7 mouse cellular contexts compared by ENCODE assay signal in genomic region chr8:47674140-47674776, GRCm38 (mm10). TPM values are rescaled to one million over a fixed set of nuclear protein-coding genes. Genes with fewer than 3 reads are reported as not detected.
A peak's percentile ranks its signal among the peaks of the same experiment; 100 is the strongest.
DNase-seq lines count a peak whose midpoint lies in the region; ATAC-seq and TF ChIP-seq lines count a peak whose summit lies in the region.

No protein-coding gene starts in this region.

- peak overlapping the region; percentile 96 for H3K27ac ChIP-seq in lung, embryonic 16.5 days (ENCODE audit: low read length)
- peak overlapping the region; percentile 96 for H3K27ac ChIP-seq in bone marrow, adult 2 months (ENCODE audit: control insufficient read depth, insufficient read depth, low read depth, low read length, poor library complexity)
- peak overlapping the region; percentile 82 for H3K27ac ChIP-seq in limb, embryonic 14.5 days (replicated peaks; ENCODE audit: low read depth, low read length)

- H3K9me3 ChIP-seq in lung, embryonic 16.5 days (ENCODE audit: control insufficient read depth, low read length) = no peaks in the 10 kb centered on the region
- no peaks in the 10 kb centered on the region for H3K9me3 ChIP-seq in limb, embryonic 14.5 days (ENCODE audit: control insufficient read depth, low read length)

- H3K36me3 ChIP-seq in lung, embryonic 16.5 days (ENCODE audit: control insufficient read depth, insufficient read depth, low read length) = 0 out of 2 replicates have a peak, but pooled peaks cover 2% of the 10 kb centered on the region
- no peaks in the 10 kb centered on the region for H3K36me3 ChIP-seq in limb, embryonic 14.5 days (ENCODE audit: control insufficient read depth, insufficient read depth, low read length)
- no peaks in the 10 kb centered on the region for H3K36me3 ChIP-seq in splenic B cell, adult 2 months (ENCODE audit: control insufficient read depth, insufficient read depth, low read length, poor library complexity, severe bottlenecking)

- peak overlapping the region; percentile 93 for H3K9ac ChIP-seq in lung, embryonic 16.5 days (ENCODE audit: low read length)
- peak overlapping the region; percentile 81 for H3K9ac ChIP-seq in limb, embryonic 14.5 days (ENCODE audit: low read depth, low read length, severe bottlenecking)

- peaks cover 6% of the 10 kb centered on the region; the same call in 1 of the 2 replicates for H3K4me1 ChIP-seq in lung, embryonic 16.5 days (replicated peaks; ENCODE audit: control insufficient read depth, insufficient read depth, low read length)
- H3K4me1 ChIP-seq in bone marrow, adult 2 months (ENCODE audit: control insufficient read depth, insufficient read depth, low read length) = no peaks in the 10 kb centered on the region; the same call in 1 of the 2 replicates
- H3K4me1 ChIP-seq in limb, embryonic 14.5 days (ENCODE audit: control insufficient read depth, insufficient read depth, low read length) = peaks cover 11% of the 10 kb centered on the region

- no peaks in the 10 kb centered on the region for H3K27me3 ChIP-seq in lung, embryonic 16.5 days (ENCODE audit: control insufficient read depth, insufficient read depth, low read depth, low read length)
- H3K27me3 ChIP-seq in limb, embryonic 14.5 days (ENCODE audit: control insufficient read depth, insufficient read depth, low read length) = no peaks in the 10 kb centered on the region
- no peaks in the 10 kb centered on the region for H3K27me3 ChIP-seq in splenic B cell, adult 2 months (ENCODE audit: control insufficient read depth, insufficient read depth, low read length, poor library complexity, severe bottlenecking)

- TF ChIP-seq CTCF in bone marrow, adult 2 months (IDR thresholded peaks at IDR 0.05; ENCODE audit: control insufficient read depth, insufficient read depth, low read length) = no peak

- no peak; the same call in 1 of the 2 replicates for TF ChIP-seq POLR2A in bone marrow, adult 2 months (IDR thresholded peaks at IDR 0.05; ENCODE audit: borderline replicate concordance, control insufficient read depth, low read depth, low read length)
- no peak for TF ChIP-seq POLR2A in limb, embryonic 14.5 days (IDR thresholded peaks at IDR 0.05; ENCODE audit: borderline replicate concordance, extremely low read depth, insufficient read depth, insufficient read length)

- DNase-seq in lung, postnatal 36 days = no peak
- no peak for DNase-seq in limb, embryonic 14.5 days (ENCODE audit: low spot score)
- DNase-seq in splenic B cell, adult 2 months (ENCODE audit: low read depth, low spot score) = peak; percentile 48
- no peak for DNase-seq in adrenal gland, adult (ENCODE audit: inconsistent age in 2 of 2, low spot score in 1 of 2)

- ATAC-seq in lung, embryonic 16.5 days (ENCODE audit: low read depth) = peak; percentile 3
- ATAC-seq in erythroid progenitor cell, adult 5-6 weeks (replicated peaks; ENCODE audit: low FRiP score, poor library complexity, severe bottlenecking) = peak; percentile 13
- ATAC-seq in limb, embryonic 14.5 days (ENCODE audit: low FRiP score, low read depth) = no peak

- H3K4me2 ChIP-seq in lung, embryonic 16.5 days (ENCODE audit: low read depth, low read length) = peak overlapping the region; percentile 63
- H3K4me2 ChIP-seq in limb, embryonic 14.5 days (replicated peaks; ENCODE audit: low read depth, low read length, severe bottlenecking) = peak overlapping the region; percentile 63

- H3K4me3 ChIP-seq in lung, embryonic 16.5 days (ENCODE audit: low read length) = peak overlapping the region; percentile 95
- peak overlapping the region; percentile 92 for H3K4me3 ChIP-seq in bone marrow, adult 2 months (replicated peaks; ENCODE audit: control insufficient read depth, low read depth, low read length)
- H3K4me3 ChIP-seq in limb, embryonic 14.5 days (replicated peaks; ENCODE audit: low read length) = peak overlapping the region; percentile 89

- 1% methylated on average over 58 of the region's 59 CpGs for WGBS in lung, embryonic 16.5 days
- under 1% methylated on average over 53 of the region's 59 CpGs for WGBS in bone marrow, adult 2 months
- under 1% methylated on average over 39 of the region's 59 CpGs for WGBS in limb, embryonic 14.5 days

RNA-seq across cellular contexts. Expression of gene Ing2, which starts 1.1 kb away (rescaled TPM):
- polyA plus RNA-seq in lung, embryonic 16.5 days (2015; fragmentation: Nextera tagmentation; extraction: Ambion mirVana) = 10.9 and 11.8 TPM in 2 replicates
- polyA plus RNA-seq in bone marrow, adult 2 months (2011; ENCODE audit: insufficient read depth, insufficient read length, low replicate concordance, missing spikeins) = 31.1 and 31.8 TPM in 2 replicates
- 11.5 and 16.8 TPM in 2 replicates for total RNA-seq in erythroid progenitor cell, adult 5-6 weeks (2015; ENCODE audit: low replicate concordance)
- total RNA-seq in erythroid progenitor cell, adult 5-6 weeks (2017; ENCODE audit: low replicate concordance) = 31.4 and 31.5 TPM in 2 replicates
- 9.0 and 19.8 TPM in 2 replicates for polyA plus RNA-seq in limb, embryonic 14.5 days (2012; rRNA removed)
- 12.1 and 13.2 TPM in 2 replicates for polyA plus RNA-seq in limb, embryonic 14.5 days (2014; fragmentation: Nextera tagmentation; extraction: Ambion mirVana)

RNA-seq across cellular contexts. Expression of gene Cdkn2aip, which starts 39.5 kb away (rescaled TPM):
- polyA plus RNA-seq in lung, embryonic 16.5 days (2015; fragmentation: Nextera tagmentation; extraction: Ambion mirVana) = 23.4 and 26.1 TPM in 2 replicates
- 4.0 and 4.8 TPM in 2 replicates for polyA plus RNA-seq in bone marrow, adult 2 months (2011; ENCODE audit: insufficient read depth, insufficient read length, low replicate concordance, missing spikeins)
- 11.2 and 13.0 TPM in 2 replicates for total RNA-seq in erythroid progenitor cell, adult 5-6 weeks (2015; ENCODE audit: low replicate concordance)
- 14.4 and 15.7 TPM in 2 replicates for total RNA-seq in erythroid progenitor cell, adult 5-6 weeks (2017; ENCODE audit: low replicate concordance)
- 11.6 and 13.5 TPM in 2 replicates for polyA plus RNA-seq in limb, embryonic 14.5 days (2012; rRNA removed)
- 22.3 and 25.9 TPM in 2 replicates for polyA plus RNA-seq in limb, embryonic 14.5 days (2014; fragmentation: Nextera tagmentation; extraction: Ambion mirVana)
